In genomic region chr15:81832219-81832618, GRCm38 (mm10) we compare ENCODE assay signal across 15 mouse cellular contexts. TPM values are rescaled to one million over a fixed set of nuclear protein-coding genes. Genes with fewer than 3 reads are reported as not detected.
A peak's percentile ranks its signal among the peaks of the same experiment; 100 is the strongest.
DNase-seq lines count a peak whose midpoint lies in the region; ATAC-seq and TF ChIP-seq lines count a peak whose summit lies in the region.
"Had no signal": no experiment of that assay in that cellular context is flagged by ENCODE, and none has a peak within 500 bp of the region (broad histone marks: within the 10 kb centered on the region; RNA-seq: fewer than 3 reads in every experiment).

No protein-coding gene starts in this region.

- TF ChIP-seq EP300 in lung, postnatal 0 days (IDR thresholded peaks at IDR 0.05), result 0 out of 2 replicates have a peak, but pooled peaks have one; percentile 10

- intact Hi-C loops in gastrocnemius, postnatal 14 days (cut with DNase I; ENCODE audit: low total_unique reads), result loop anchor here (5.0 kb wide), 2 partner anchors 70 to 85 kb away; no protein-coding TSS in a partner anchor

- no peak for TF ChIP-seq CTCF in lung, postnatal 0 days (IDR thresholded peaks at IDR 0.05)
- no peak for TF ChIP-seq CTCF in small intestine, adult 2 months (IDR thresholded peaks at IDR 0.05; ENCODE audit: extremely low read depth, insufficient read length, insufficient replicate concordance, low read depth, low read length)

- 76% methylated on average over 3 of the region's 3 CpGs for WGBS in kidney, embryonic 14.5 days
- WGBS in lung, postnatal 0 days, result 25% methylated on average over 3 of the region's 3 CpGs
- WGBS in small intestine, adult 2 months, result 30% methylated on average over 3 of the region's 3 CpGs

- TF ChIP-seq POLR2A in small intestine, adult 2 months (IDR thresholded peaks at IDR 0.05; ENCODE audit: low read depth, low read length), result no peak

- H3K4me1 ChIP-seq in kidney, embryonic 14.5 days (ENCODE audit: control insufficient read depth, insufficient read depth, low read length), result peaks cover 7% of the 10 kb centered on the region
- H3K4me1 ChIP-seq in lung, postnatal 0 days (ENCODE audit: insufficient read depth, low read depth, low read length), result peaks cover 14% of the 10 kb centered on the region; the same call in 1 of the 2 replicates
- H3K4me1 ChIP-seq in small intestine, adult 2 months (ENCODE audit: control insufficient read depth, insufficient read depth, insufficient read length, low read length), result peaks cover 33% of the 10 kb centered on the region

- H3K4me3 ChIP-seq in kidney, embryonic 14.5 days (ENCODE audit: low read length), result no peak overlapping the region
- no peak overlapping the region for H3K4me3 ChIP-seq in lung, postnatal 0 days (ENCODE audit: low read depth, low read length)
- no peak overlapping the region for H3K4me3 ChIP-seq in small intestine, adult 2 months (ENCODE audit: low read depth, low read length)
- H3K4me3 ChIP-seq: embryonic facial prominence, embryonic 12.5 days; heart, embryonic 13.5 days; hindbrain, embryonic 15.5 days; limb, embryonic 12.5 days; neural tube, embryonic 12.5 days had no signal

- H3K9me3 ChIP-seq in kidney, embryonic 14.5 days (ENCODE audit: control insufficient read depth, low read length), result no peaks in the 10 kb centered on the region
- no peaks in the 10 kb centered on the region for H3K9me3 ChIP-seq in lung, postnatal 0 days (ENCODE audit: low read length)
- H3K9me3 ChIP-seq: embryonic facial prominence, embryonic 12.5 days; G1E; heart, embryonic 13.5 days; hindbrain, embryonic 15.5 days; limb, embryonic 12.5 days; neural tube, embryonic 12.5 days had no signal

- no peak for ATAC-seq in kidney, embryonic 14.5 days (ENCODE audit: low FRiP score, low TSS enrichment)
- ATAC-seq in lung, postnatal 0 days, result no peak

- peak; percentile 23 for DNase-seq in gastrocnemius, postnatal 14 days
- DNase-seq in gastrocnemius, adult 8-10 months (ENCODE audit: low spot score in 2 of 2), result no peak
- DNase-seq in kidney, adult 11 months, result peak; percentile 61
- peak; percentile 46 for DNase-seq in lung, postnatal 0 days (ENCODE audit: low spot score)
- DNase-seq in lung, postnatal 14 days, result no peak
- DNase-seq: lung, postnatal 36 days; thymus, postnatal 14 days had no signal

- no peak overlapping the region for H3K4me2 ChIP-seq in kidney, embryonic 14.5 days (replicated peaks; ENCODE audit: low read depth, low read length)
- H3K4me2 ChIP-seq in lung, postnatal 0 days (replicated peaks; ENCODE audit: low read depth, low read length), result no peak overlapping the region

- H3K9ac ChIP-seq in kidney, embryonic 14.5 days (ENCODE audit: low read depth, low read length), result no peak overlapping the region
- no peak overlapping the region for H3K9ac ChIP-seq in lung, postnatal 0 days (replicated peaks; ENCODE audit: low read depth)
- H3K9ac ChIP-seq: embryonic facial prominence, embryonic 12.5 days; heart, embryonic 13.5 days; hindbrain, embryonic 15.5 days; limb, embryonic 12.5 days; neural tube, embryonic 12.5 days had no signal

- H3K27ac ChIP-seq in kidney, embryonic 14.5 days (ENCODE audit: low read depth, low read length), result no peak overlapping the region
- H3K27ac ChIP-seq in lung, postnatal 0 days (ENCODE audit: low read length), result no peak overlapping the region
- peak overlapping the region; percentile 18; the same call in 1 of the 2 replicates for H3K27ac ChIP-seq in small intestine, adult 2 months (ENCODE audit: insufficient read depth, low read depth, low read length)
- H3K27ac ChIP-seq: heart, embryonic 13.5 days; limb, embryonic 12.5 days; neural tube, embryonic 12.5 days had no signal

- H3K36me3 ChIP-seq in kidney, embryonic 14.5 days (ENCODE audit: control insufficient read depth, insufficient read depth, low read length), result no peaks in the 10 kb centered on the region; the same call in 1 of the 2 replicates
- H3K36me3 ChIP-seq in lung, postnatal 0 days (ENCODE audit: insufficient read depth, low read length), result no peaks in the 10 kb centered on the region
- H3K36me3 ChIP-seq in small intestine, adult 2 months (ENCODE audit: control insufficient read depth, insufficient read depth, low read length), result peaks cover 9% of the 10 kb centered on the region; the same call in 1 of the 2 replicates

- H3K27me3 ChIP-seq in kidney, embryonic 14.5 days (ENCODE audit: control insufficient read depth, insufficient read depth, low read length), result no peaks in the 10 kb centered on the region
- H3K27me3 ChIP-seq in lung, postnatal 0 days (replicated peaks; ENCODE audit: insufficient read depth, low read length), result no peaks in the 10 kb centered on the region
- no peaks in the 10 kb centered on the region for H3K27me3 ChIP-seq in small intestine, adult 2 months (ENCODE audit: control insufficient read depth, insufficient read depth, low read length)

RNA-seq across cellular contexts. Expression of gene Tob2, which starts 26.4 kb away (rescaled TPM):
- 100 to 1,000 TPM in 1 of 2 experiments, 10 to 100 TPM in 1; 44.8 to 106 TPM for total RNA-seq in gastrocnemius, postnatal 14 days (2021)
- total RNA-seq in gastrocnemius, adult 8-10 months (2022), result 100 to 1,000 TPM; 111 to 127 (median 125) TPM
- 19.4 and 24.1 TPM in 2 replicates for polyA plus RNA-seq in kidney, embryonic 14.5 days (2014; fragmentation: Nextera tagmentation; extraction: Ambion mirVana)
- polyA plus RNA-seq in lung, postnatal 0 days (2015; fragmentation: Nextera tagmentation; extraction: Ambion mirVana), result 24.8 and 30.0 TPM in 2 replicates
- 14.7 and 33.2 TPM in 2 replicates for polyA plus RNA-seq in small intestine, adult 2 months (2012; rRNA removed)

RNA-seq across cellular contexts. Expression of gene Tef, which starts 30.0 kb away (rescaled TPM):
- total RNA-seq in gastrocnemius, postnatal 14 days (2021), result 100 to 1,000 TPM; 101 to 115 TPM
- total RNA-seq in gastrocnemius, adult 8-10 months (2022), result 100 to 1,000 TPM; 191 to 229 (median 196) TPM
- polyA plus RNA-seq in kidney, embryonic 14.5 days (2014; fragmentation: Nextera tagmentation; extraction: Ambion mirVana), result 16.1 and 19.2 TPM in 2 replicates
- polyA plus RNA-seq in lung, postnatal 0 days (2015; fragmentation: Nextera tagmentation; extraction: Ambion mirVana), result 38.6 and 44.0 TPM in 2 replicates
- polyA plus RNA-seq in small intestine, adult 2 months (2012; rRNA removed), result 5.6 and 9.4 TPM in 2 replicates

RNA-seq across cellular contexts. Expression of gene Phf5a, which starts 39.5 kb away (rescaled TPM):
- 10 to 100 TPM; 40.8 to 41.2 TPM for total RNA-seq in gastrocnemius, postnatal 14 days (2021)
- total RNA-seq in gastrocnemius, adult 8-10 months (2022), result 10 to 100 TPM; 39.0 to 44.3 (median 39.3) TPM
- 192 and 223 TPM in 2 replicates for polyA plus RNA-seq in kidney, embryonic 14.5 days (2014; fragmentation: Nextera tagmentation; extraction: Ambion mirVana)
- 80.3 and 88.8 TPM in 2 replicates for polyA plus RNA-seq in lung, postnatal 0 days (2015; fragmentation: Nextera tagmentation; extraction: Ambion mirVana)
- polyA plus RNA-seq in small intestine, adult 2 months (2012; rRNA removed), result 22.6 and 47.0 TPM in 2 replicates

RNA-seq across cellular contexts. Expression of gene Aco2, which starts 39.9 kb away (rescaled TPM):
- total RNA-seq in gastrocnemius, postnatal 14 days (2021), result 1,000 to 10,000 TPM in 1 of 2 experiments, 100 to 1,000 TPM in 1; 894 to 1,160 TPM
- total RNA-seq in gastrocnemius, adult 8-10 months (2022), result 1,000 to 10,000 TPM; 1,068 to 1,166 (median 1,137) TPM
- polyA plus RNA-seq in kidney, embryonic 14.5 days (2014; fragmentation: Nextera tagmentation; extraction: Ambion mirVana), result 123 and 191 TPM in 2 replicates
- 89.2 and 90.8 TPM in 2 replicates for polyA plus RNA-seq in lung, postnatal 0 days (2015; fragmentation: Nextera tagmentation; extraction: Ambion mirVana)
- polyA plus RNA-seq in small intestine, adult 2 months (2012; rRNA removed), result 266 and 416 TPM in 2 replicates

Comparison
In these comparisons a context has a peak if more than half of its experiments do, and no peak if none do; other contexts are left out.
1. DNase-seq: peak in gastrocnemius, postnatal 14 days (single experiment), kidney, adult 11 months (single experiment) and lung, postnatal 0 days (single experiment); none in gastrocnemius, adult 8-10 months (0 of 2) and lung, postnatal 14 days (single experiment).